Mouse (Mus musculus) heart, adult 2 months (tissue): Measurements from ENCODE around the gene Ctdspl.

Experiments
- CTCF ChIP-seq: fragments of 200-600 bp; IDR thresholded peaks from 2 replicates; pipeline ENCODE4 v1.8.1; 2022; ENCODE audit warnings: antibody characterized with exemption, mild to moderate bottlenecking, moderate library complexity
- EP300 ChIP-seq: fragments of 200-500 bp; IDR thresholded peaks from 2 replicates; pipeline ENCODE4 v1.6.1; 2011; ENCODE audit warnings: low read depth, low read length, control low read depth; ENCODE audit not compliant: insufficient read depth

DNA sequence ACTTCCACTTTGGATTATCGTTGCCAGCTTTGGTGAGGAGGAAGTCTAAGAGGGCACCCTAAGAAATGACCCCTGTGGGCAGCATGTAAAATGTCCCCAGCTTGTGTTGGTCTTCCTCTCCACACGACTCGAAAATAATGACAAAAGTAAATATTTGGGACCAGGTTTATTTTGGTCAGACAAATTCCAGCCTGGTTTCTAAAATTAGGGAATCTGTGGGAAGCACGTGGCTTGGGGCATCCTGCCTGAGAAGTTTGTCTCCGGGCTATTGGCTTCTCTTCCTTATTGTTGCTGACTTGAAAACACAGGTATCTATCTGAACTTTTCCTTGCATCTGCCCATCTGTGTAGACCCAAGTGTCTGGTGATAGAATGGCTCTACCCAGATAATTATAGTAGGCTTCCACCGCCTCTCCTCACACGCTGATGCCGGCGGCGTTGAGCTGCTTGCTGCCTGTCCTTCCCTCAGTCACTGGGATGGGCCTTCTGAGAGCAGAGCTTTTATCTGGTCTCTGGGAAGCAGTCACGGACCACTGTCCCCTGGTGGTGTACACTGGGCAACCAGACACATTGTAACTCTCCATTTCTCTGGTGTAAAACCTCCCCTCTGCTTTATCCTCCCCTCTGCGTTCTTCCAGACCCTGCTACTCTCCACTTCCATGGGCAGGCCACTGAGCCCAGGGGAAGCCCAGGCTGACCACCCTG, 68.4 kb downstream of the Ctdspl start:
- TF ChIP-seq CTCF (peak; percentile 37), EP300 (no peak)
